4 mouse cellular contexts compared by ENCODE assay signal in genomic region chr13:63353312-63353711, GRCm38 (mm10).
A peak's percentile ranks its signal among the peaks of the same experiment; 100 is the strongest.
DNase-seq lines count a peak whose midpoint lies in the region.
"Not testable (repeated sequence)": the region's sequence is repeated elsewhere in the genome, so short reads cannot be mapped to it uniquely, and the experiment has no call there.

No protein-coding gene starts in this region.

- not testable (repeated sequence) for H3K4me1 ChIP-seq in limb, embryonic 10.5 days

- WGBS in limb, embryonic 10.5 days: 92% methylated on average over 4 of the region's 4 CpGs

- H3K4me3 ChIP-seq in limb, embryonic 10.5 days: not testable (repeated sequence)

- not testable (repeated sequence) for H3K9me3 ChIP-seq in limb, embryonic 10.5 days (replicated peaks)

- not testable (repeated sequence) for H3K36me3 ChIP-seq in limb, embryonic 10.5 days

- H3K27me3 ChIP-seq in limb, embryonic 10.5 days (ENCODE audit: low read depth, poor library complexity, severe bottlenecking): not testable (repeated sequence)

- H3K27ac ChIP-seq in limb, embryonic 10.5 days: not testable (repeated sequence)

- DNase-seq in ES-CJ7 (ENCODE audit: low read depth, low spot score): peak; percentile 79
- DNase-seq in R1 (ENCODE audit: low read depth, low spot score): peak; percentile 82
- peak; percentile 25 for DNase-seq in heart, adult 11 months
- peak; percentile 7 for DNase-seq in limb, embryonic 10.5 days (ENCODE audit: low spot score)

Comparison
In these comparisons a context has a peak if more than half of its experiments do, and no peak if none do; other contexts are left out.
1. DNase-seq: peak in every context shown above with its lines; median percentile 82 in R1; 79 in ES-CJ7; 25 in heart, adult 11 months; 7 in limb, embryonic 10.5 days.